Mouse (Mus musculus) cerebellum, adult 2 months (tissue): Measurements from ENCODE around the gene Olfr522.

Experiments
- CTCF ChIP-seq: fragments of 200-500 bp; IDR thresholded peaks from 2 replicates; pipeline ENCODE4 v1.5.1; 2011; ENCODE audit warnings: low read depth, mild to moderate bottlenecking, control low read depth, low read length, moderate library complexity, borderline replicate concordance; ENCODE audit not compliant: insufficient read depth
- POLR2A ChIP-seq: fragments of 200-500 bp; IDR thresholded peaks from 2 replicates; pipeline ENCODE4 v1.6.1; 2011; ENCODE audit warnings: low read length, control low read depth, borderline replicate concordance; ENCODE audit not compliant: insufficient read depth

GRCm38 (mm10) chr7:140192445-140192844 lies 27.9 kb upstream of the Olfr522 start:
- no peak for TF ChIP-seq CTCF
- TF ChIP-seq POLR2A, result no peak
